Mouse (Mus musculus) large intestine, adult 2 months (tissue): Measurements from ENCODE around the gene Osbpl9. TPM values are rescaled to one million over a fixed set of nuclear protein-coding genes. Genes with fewer than 3 reads are reported as not detected.

Experiments
- DNase-seq: peaks from one replicate; pipeline ENCODE4 v3.0.0-alpha.2; 2012; ENCODE audit warnings: low read depth, low spot score
- WGBS: fragments of 180-500 bp; shearing (Covaris S2); methylation state at CpG from one replicate; pipeline ENCODE4 v1.1.7; 2018; 5-methylcytosine and 5-hydroxymethylcytosine counted together
- polyA plus RNA-seq: library from polyadenylated mRNA; depleted of rRNA; stranded (reverse); fragments of >200 nt; gene quantifications from 2 replicates; pipeline ENCODE4 v1.2.3, GENCODE M21; 2012

Osbpl9 gene
- polyA plus RNA-seq, 1 experiment: 40.6 TPM

GRCm38 (mm10) chr4:109147278-109148038 is 54.6 kb downstream of the Osbpl9 start:
- peak; percentile 59 for DNase-seq

GRCm38 (mm10) chr4:109143091-109143490 is 59.0 kb downstream of the Osbpl9 start:
- no peak for DNase-seq
- 32% methylated on average over 1 of the region's 1 CpGs for WGBS

More at GRCm38 (mm10) chr4:109147278-109148038, 54.6 kb downstream of the Osbpl9 start:
- 54% methylated on average over 11 of the region's 11 CpGs for WGBS

GRCm38 (mm10) chr4:109138551-109138950 is 63.5 kb downstream of the Osbpl9 start:
- WGBS: 36% methylated on average over 4 of the region's 4 CpGs
- no peak for DNase-seq

GRCm38 (mm10) chr4:109136475-109137125 is 65.5 kb downstream of the Osbpl9 start:
- no peak for DNase-seq
- WGBS: 78% methylated on average over 7 of the region's 7 CpGs

GRCm38 (mm10) chr4:109134955-109135354 is 67.1 kb downstream of the Osbpl9 start:
- DNase-seq: no peak
- WGBS: 65% methylated on average over 3 of the region's 3 CpGs

- whole genome bisulfite sequencing: 85% methylated on average over 10 of the region's 10 CpGs
- no peak for DNase-seq
Measured at GRCm38 (mm10) chr4:109131256-109131872, 70.7 kb downstream of the Osbpl9 start.

GRCm38 (mm10) chr4:109128971-109129370 is 73.1 kb downstream of the Osbpl9 start:
- DNase-seq: no peak

GRCm38 (mm10) chr4:109128017-109128416 is 74.1 kb downstream of the Osbpl9 start:
- 95% methylated on average over 9 of the region's 9 CpGs for WGBS

GRCm38 (mm10) chr4:109126834-109127564 is 75.1 kb downstream of the Osbpl9 start:
- 64% methylated on average over 10 of the region's 10 CpGs for WGBS

More at GRCm38 (mm10) chr4:109128017-109128416, 74.1 kb downstream of the Osbpl9 start:
- no peak for DNase-seq

GRCm38 (mm10) chr4:109125746-109126425 is 76.2 kb downstream of the Osbpl9 start:
- WGBS: 14% methylated on average over 2 of the region's 2 CpGs
- no peak for DNase-seq

More at GRCm38 (mm10) chr4:109126834-109127564, 75.1 kb downstream of the Osbpl9 start:
- DNase-seq: no peak

GRCm38 (mm10) chr4:109122830-109123555 is 79.1 kb downstream of the Osbpl9 start:
- WGBS: 18% methylated on average over 4 of the region's 4 CpGs
- DNase-seq: no peak

GRCm38 (mm10) chr4:109120735-109121134 is 81.3 kb downstream of the Osbpl9 start:
- no peak for DNase-seq
- WGBS: 81% methylated on average over 6 of the region's 6 CpGs

- no peak for DNase-seq
- WGBS: 76% methylated on average over 5 of the region's 5 CpGs
Measured at GRCm38 (mm10) chr4:109119641-109120125, 82.4 kb downstream of the Osbpl9 start.

GRCm38 (mm10) chr4:109118327-109118659 is 83.8 kb downstream of the Osbpl9 start:
- 3% methylated on average over 6 of the region's 6 CpGs for WGBS
- no peak for DNase-seq

- peak; percentile 85 for DNase-seq
- WGBS: under 1% methylated on average over 46 of the region's 46 CpGs
Measured at GRCm38 (mm10) chr4:109117596-109118326, 84.3 kb downstream of the Osbpl9 start.

- no peak for DNase-seq
- 28% methylated on average over 6 of the region's 6 CpGs for WGBS
Measured at GRCm38 (mm10) chr4:109116938-109117337, 85.1 kb downstream of the Osbpl9 start.

GRCm38 (mm10) chr4:109116494-109116893 is 85.6 kb downstream of the Osbpl9 start:
- no peak for DNase-seq
- whole genome bisulfite sequencing: 37% methylated on average over 3 of the region's 3 CpGs

- WGBS: 9% methylated on average over 1 of the region's 1 CpGs
- DNase-seq: no peak
Measured at GRCm38 (mm10) chr4:109115742-109116141, 86.3 kb downstream of the Osbpl9 start.
